Mouse (Mus musculus) heart, postnatal 0 days (tissue): ENCODE results near the gene C530008M17Rik.

ENCODE experiments used
- CTCF ChIP-seq: IDR thresholded peaks from 2 replicates; pipeline ENCODE4 v1.5.1; 2016; ENCODE audit warnings: antibody characterized with exemption, control low read depth, low read depth
- EP300 ChIP-seq: IDR thresholded peaks from 2 replicates; pipeline ENCODE4 v1.6.1; 2016; ENCODE audit warnings: antibody characterized with exemption, low read depth

DNA sequence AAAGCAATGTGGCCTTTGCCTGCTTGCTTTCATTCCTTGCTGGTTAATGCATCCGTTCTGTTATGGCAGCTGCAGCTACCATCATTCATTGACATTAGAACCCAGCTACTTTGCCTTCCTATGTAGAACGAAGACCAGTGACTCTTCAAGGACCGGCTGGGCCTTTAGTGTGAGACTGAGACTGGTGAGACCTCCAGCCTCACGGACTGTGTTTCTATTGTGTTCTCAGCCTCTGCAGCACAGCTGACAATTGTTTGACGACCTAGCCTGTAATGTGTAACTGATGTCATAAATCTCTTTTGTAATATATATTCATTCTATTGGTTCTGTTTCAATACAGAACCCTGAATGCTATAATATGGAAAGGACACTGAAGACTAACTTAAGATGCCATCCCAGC, 34.9 kb downstream of the C530008M17Rik start:
- TF ChIP-seq CTCF (no peak), EP300 (no peak)
